Mouse (Mus musculus): ENCODE results near the gene Armc10. TPM values are rescaled to one million over a fixed set of nuclear protein-coding genes. Genes with fewer than 3 reads are reported as not detected.

Armc10 gene
- polyA plus RNA-seq (2012; fragmentation: generic; extraction: Trizol) = 10 to 100 TPM in 1 of 2 experiments, 1 to 10 TPM in 1; 2.7 to 22.1 TPM

GRCm38 (mm10) chr5:21645439-21646132 is at the start of gene Armc10, which contains the start of gene Fbxl13:
Gene Armc10 (plus strand): TSS chr5:21645813.
Gene Fbxl13 (minus strand): TSS chr5:21645634.

GRCm38 (mm10) chr5:21701351-21702008 is 55.9 kb downstream of the Armc10 start, which contains the start of gene Napepld:
Gene Napepld (minus strand): TSS chr5:21701396.

Other genes with a start within 250 kb of the Armc10 start
- under 1 TPM in 1 of 2 experiments, not detected in 1; 0.02 TPM for gene Ccdc146, start 221.1 kb upstream of the Armc10 start, polyA plus RNA-seq (2012; fragmentation: generic; extraction: Trizol)
- 1 to 10 TPM in 1 of 2 experiments, under 1 TPM in 1; 0.40 to 2.8 TPM for gene Fam185a, start 220.9 kb upstream of the Armc10 start, polyA plus RNA-seq (2012; fragmentation: generic; extraction: Trizol)
- gene Lrrc17, start 102.3 kb upstream of the Armc10 start, polyA plus RNA-seq (2012; fragmentation: generic; extraction: Trizol) = 10 to 100 TPM in 1 of 2 experiments, under 1 TPM in 1; 0.63 to 50.5 TPM
- gene Fbxl13, start 179 bp upstream of the Armc10 start, polyA plus RNA-seq (2012; fragmentation: generic; extraction: Trizol) = under 1 TPM; 0.04 to 0.12 TPM
- 1 to 10 TPM in 1 of 2 experiments, under 1 TPM in 1; 0.15 to 1.4 TPM for gene Napepld, start 55.6 kb downstream of the Armc10 start, polyA plus RNA-seq (2012; fragmentation: generic; extraction: Trizol)
- 10 to 100 TPM; 83.6 to 92.9 TPM for gene Pmpcb, start 91.3 kb downstream of the Armc10 start, polyA plus RNA-seq (2012; fragmentation: generic; extraction: Trizol)
- 1 to 10 TPM; 3.0 to 7.6 TPM for gene Dnajc2, start 139.4 kb downstream of the Armc10 start, polyA plus RNA-seq (2012; fragmentation: generic; extraction: Trizol)
- 100 to 1,000 TPM; 128 to 130 TPM for gene Psmc2, start 139.5 kb downstream of the Armc10 start, polyA plus RNA-seq (2012; fragmentation: generic; extraction: Trizol)
- not detected for gene Slc26a5, start 219.8 kb downstream of the Armc10 start, polyA plus RNA-seq (2012; fragmentation: generic; extraction: Trizol)

Measured in C3H10T1/2 (cell line).